Mouse (Mus musculus): ENCODE results near the gene Fpr3. TPM values are rescaled to one million over a fixed set of nuclear protein-coding genes. Genes with fewer than 3 reads are reported as not detected.

The Fpr3 gene
- polyA plus RNA-seq, 1 experiment from 2014 or later, result not detected

DNA sequence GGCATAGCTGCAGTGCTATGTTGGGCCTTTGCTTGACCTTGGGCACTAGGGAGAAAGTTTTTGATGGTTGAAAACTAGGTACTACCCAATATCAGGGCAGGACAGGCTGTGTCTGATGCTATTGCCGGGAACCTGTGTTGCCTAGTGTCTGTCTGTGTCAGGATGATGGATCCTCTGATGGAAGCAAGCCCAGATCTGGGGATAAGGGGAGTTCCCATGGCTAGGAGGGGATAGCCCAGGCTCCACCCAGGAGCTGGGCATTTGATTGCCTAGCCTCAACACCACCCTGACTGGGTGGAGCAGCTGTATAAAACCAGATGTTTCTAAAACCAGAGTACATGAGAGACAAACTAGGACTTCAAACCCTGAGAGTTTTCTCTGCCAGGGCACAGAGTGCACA lies 31.0 kb upstream of the Fpr3 start:
- Histone ChIP-seq H3K36me3 (no peaks in the 10 kb centered on the region), H3K9me3 (no peaks in the 10 kb centered on the region), H3K4me2 (no peak overlapping the region), H3K4me1 (no peaks in the 10 kb centered on the region), H3K27me3 (replicated peaks) (no peaks in the 10 kb centered on the region), H3K27ac (no peak overlapping the region), H3K4me3 (replicated peaks) (no peak overlapping the region), H3K9ac (no peak overlapping the region)
- WGBS, result 40% methylated on average over 1 of the region's 1 CpGs
- ATAC-seq (ENCODE audit: insufficient read depth, low FRiP score, low read depth), result no peak

- no peak overlapping the region for H3K4me2 ChIP-seq
- no peak overlapping the region for H3K4me3 ChIP-seq (replicated peaks)
- H3K9ac ChIP-seq, result no peak overlapping the region
- 62% methylated on average over 1 of the region's 1 CpGs for WGBS
- H3K27me3 ChIP-seq (replicated peaks), result no peaks in the 10 kb centered on the region
- no peak overlapping the region for H3K27ac ChIP-seq
- ATAC-seq (ENCODE audit: insufficient read depth, low FRiP score, low read depth), result no peak
- H3K36me3 ChIP-seq, result no peaks in the 10 kb centered on the region
- H3K9me3 ChIP-seq, result no peaks in the 10 kb centered on the region
- no peaks in the 10 kb centered on the region for H3K4me1 ChIP-seq
These were observed 30.2 kb upstream of the Fpr3 start for GRCm38 (mm10) chr17:17857446-17857845.

- Histone ChIP-seq H3K36me3 (no peaks in the 10 kb centered on the region), H3K9ac (no peak overlapping the region), H3K9me3 (no peaks in the 10 kb centered on the region), H3K27ac (no peak overlapping the region), H3K4me1 (no peaks in the 10 kb centered on the region), H3K4me3 (replicated peaks) (no peak overlapping the region), H3K4me2 (no peak overlapping the region), H3K27me3 (replicated peaks) (no peaks in the 10 kb centered on the region)
- ATAC-seq (ENCODE audit: insufficient read depth, low FRiP score, low read depth), result no peak
- 85% methylated on average over 3 of the region's 3 CpGs for WGBS
These were observed 27.5 kb upstream of the Fpr3 start for GRCm38 (mm10) chr17:17860110-17860509.

DNA sequence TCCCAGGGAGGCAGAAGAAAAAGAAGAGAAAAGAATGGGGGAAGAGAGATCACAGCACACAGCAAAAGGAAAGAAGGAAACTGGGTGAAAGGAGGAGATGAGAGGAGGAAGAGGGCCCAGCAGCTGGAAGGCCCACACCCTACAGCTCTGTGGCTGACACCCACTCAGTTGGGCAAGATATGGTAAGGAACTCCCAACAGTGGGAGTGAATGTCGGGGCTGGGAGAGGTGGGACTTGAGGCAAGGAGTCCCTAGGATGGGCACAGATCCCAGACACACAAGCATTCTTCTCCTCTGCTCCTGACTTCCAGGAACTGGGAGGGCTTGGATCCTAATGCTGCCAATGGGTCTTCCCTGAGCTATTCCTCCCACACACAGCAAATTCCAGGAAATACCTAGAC lies 25.3 kb upstream of the Fpr3 start:
- 55% methylated on average over 1 of the region's 1 CpGs for WGBS
- ATAC-seq (ENCODE audit: insufficient read depth, low FRiP score, low read depth), result no peak
- no peak overlapping the region for H3K4me2 ChIP-seq
- H3K4me1 ChIP-seq, result no peaks in the 10 kb centered on the region
- no peak overlapping the region for H3K4me3 ChIP-seq (replicated peaks)
- no peaks in the 10 kb centered on the region for H3K36me3 ChIP-seq
- H3K27me3 ChIP-seq (replicated peaks), result no peaks in the 10 kb centered on the region
- H3K9ac ChIP-seq, result no peak overlapping the region
- H3K9me3 ChIP-seq, result no peaks in the 10 kb centered on the region
- H3K27ac ChIP-seq, result no peak overlapping the region

- no peak overlapping the region for H3K9ac ChIP-seq
- no peaks in the 10 kb centered on the region for H3K36me3 ChIP-seq
- H3K4me1 ChIP-seq, result no peaks in the 10 kb centered on the region
- H3K9me3 ChIP-seq, result no peaks in the 10 kb centered on the region
- ATAC-seq (ENCODE audit: insufficient read depth, low FRiP score, low read depth), result no peak
- H3K27me3 ChIP-seq (replicated peaks), result no peaks in the 10 kb centered on the region
- H3K4me2 ChIP-seq, result no peak overlapping the region
- H3K4me3 ChIP-seq (replicated peaks), result no peak overlapping the region
- 62% methylated on average over 2 of the region's 2 CpGs for WGBS
- H3K27ac ChIP-seq, result no peak overlapping the region
These were observed 22.5 kb upstream of the Fpr3 start for GRCm38 (mm10) chr17:17865168-17865567.

GRCm38 (mm10) chr17:17866801-17867469 lies 20.7 kb upstream of the Fpr3 start:
- ATAC-seq (ENCODE audit: insufficient read depth, low FRiP score, low read depth), result no peak
- 88% methylated on average over 11 of the region's 11 CpGs for WGBS

DNA sequence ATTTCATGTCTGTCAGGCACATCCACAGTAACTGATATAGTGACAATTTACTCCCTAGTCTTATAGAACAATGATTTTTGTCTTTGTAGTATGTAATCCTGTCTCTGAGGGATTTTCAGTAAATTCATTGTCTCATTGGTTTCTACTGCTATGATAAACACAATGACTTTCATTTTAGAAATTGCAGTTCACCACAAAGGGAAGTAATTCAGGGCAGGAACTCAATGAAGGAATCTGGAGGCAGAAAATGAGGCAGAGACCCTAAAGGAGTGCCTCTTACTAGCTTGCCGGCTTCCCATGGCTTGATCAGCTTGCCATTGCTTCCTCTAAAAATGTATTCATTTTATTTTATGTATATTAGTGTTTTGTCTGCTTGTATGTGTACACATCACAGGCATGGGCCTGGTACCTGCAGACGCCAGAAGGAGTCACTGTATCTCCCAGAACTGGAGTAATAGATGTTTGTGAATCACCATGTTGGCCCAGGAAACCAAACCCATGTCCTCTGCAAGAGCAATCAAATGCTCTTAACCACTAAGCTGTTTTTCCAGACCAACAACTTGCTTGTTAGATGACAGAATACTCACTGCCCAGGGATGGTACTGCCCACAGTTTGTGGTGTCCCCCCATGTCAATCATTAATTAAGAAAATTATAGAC lies 16.6 kb upstream of the Fpr3 start:
- H3K36me3 ChIP-seq, result no peaks in the 10 kb centered on the region
- 73% methylated on average over 2 of the region's 2 CpGs for WGBS
- no peaks in the 10 kb centered on the region for H3K4me1 ChIP-seq
- no peak overlapping the region for H3K9ac ChIP-seq
- no peak overlapping the region for H3K27ac ChIP-seq
- H3K9me3 ChIP-seq, result no peaks in the 10 kb centered on the region
- H3K4me3 ChIP-seq (replicated peaks), result no peak overlapping the region
- no peak overlapping the region for H3K4me2 ChIP-seq
- H3K27me3 ChIP-seq (replicated peaks), result no peaks in the 10 kb centered on the region
- no peak for ATAC-seq (ENCODE audit: insufficient read depth, low FRiP score, low read depth)

More at GRCm38 (mm10) chr17:17866801-17867469, 20.7 kb upstream of the Fpr3 start:
- Histone ChIP-seq H3K4me1 (no peaks in the 10 kb centered on the region), H3K36me3 (no peaks in the 10 kb centered on the region), H3K4me2 (no peak overlapping the region), H3K27me3 (replicated peaks) (no peaks in the 10 kb centered on the region), H3K27ac (no peak overlapping the region), H3K9me3 (no peaks in the 10 kb centered on the region), H3K4me3 (replicated peaks) (no peak overlapping the region), H3K9ac (no peak overlapping the region)

DNA sequence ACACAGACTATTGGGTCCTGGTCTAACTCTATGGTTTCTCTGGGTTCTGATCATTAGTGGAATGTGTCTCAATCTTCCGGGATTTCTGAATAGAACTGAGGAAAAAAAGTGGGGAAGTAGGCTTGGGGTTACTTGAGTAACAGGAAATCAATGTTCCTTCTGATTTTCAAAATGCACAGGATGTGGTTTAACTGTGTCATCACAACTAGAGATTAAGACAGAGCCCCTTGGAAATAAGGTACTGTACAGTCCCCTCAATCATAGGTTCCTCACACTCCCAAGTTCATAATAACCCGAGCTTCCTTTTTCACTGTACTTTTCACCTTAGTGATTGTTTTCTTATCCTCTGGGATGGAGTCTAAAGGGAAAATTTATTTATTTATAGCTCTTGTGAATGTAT lies 16.0 kb upstream of the Fpr3 start:
- WGBS, result 81% methylated on average over 2 of the region's 2 CpGs

DNA sequence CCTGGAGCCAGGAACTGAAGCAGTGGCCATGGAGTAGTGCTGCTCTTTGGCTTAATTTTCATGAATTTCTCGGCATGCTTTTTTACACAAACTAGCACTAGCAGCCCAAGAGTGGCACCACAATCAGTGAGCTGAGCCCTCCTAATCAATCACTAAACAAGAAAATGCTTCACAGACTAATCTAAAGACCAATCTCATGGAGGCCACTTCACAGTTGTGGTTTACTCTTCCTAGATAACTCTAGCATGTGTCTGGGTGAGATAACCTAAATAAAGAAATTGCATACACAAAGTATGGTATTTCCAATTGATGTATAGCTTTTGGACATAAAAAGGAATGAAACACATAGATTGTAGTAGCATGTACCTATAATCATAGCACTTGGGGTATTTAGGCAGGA lies 8.3 kb upstream of the Fpr3 start:
- H3K9ac ChIP-seq, result no peak overlapping the region
- H3K27me3 ChIP-seq (replicated peaks), result no peaks in the 10 kb centered on the region
- 70% methylated on average over 1 of the region's 1 CpGs for WGBS
- no peak for ATAC-seq (ENCODE audit: insufficient read depth, low FRiP score, low read depth)
- no peak overlapping the region for H3K27ac ChIP-seq
- no peaks in the 10 kb centered on the region for H3K4me1 ChIP-seq
- no peak overlapping the region for H3K4me3 ChIP-seq (replicated peaks)
- H3K4me2 ChIP-seq, result no peak overlapping the region
- no peaks in the 10 kb centered on the region for H3K36me3 ChIP-seq
- H3K9me3 ChIP-seq, result no peaks in the 10 kb centered on the region

More for the DNA sequence above, 16.0 kb upstream of the Fpr3 start:
- Histone ChIP-seq H3K36me3 (no peaks in the 10 kb centered on the region), H3K27me3 (replicated peaks) (no peaks in the 10 kb centered on the region), H3K4me3 (replicated peaks) (no peak overlapping the region), H3K4me1 (no peaks in the 10 kb centered on the region), H3K27ac (no peak overlapping the region), H3K9ac (no peak overlapping the region), H3K4me2 (no peak overlapping the region), H3K9me3 (no peaks in the 10 kb centered on the region)
- ATAC-seq (ENCODE audit: insufficient read depth, low FRiP score, low read depth), result no peak

DNA sequence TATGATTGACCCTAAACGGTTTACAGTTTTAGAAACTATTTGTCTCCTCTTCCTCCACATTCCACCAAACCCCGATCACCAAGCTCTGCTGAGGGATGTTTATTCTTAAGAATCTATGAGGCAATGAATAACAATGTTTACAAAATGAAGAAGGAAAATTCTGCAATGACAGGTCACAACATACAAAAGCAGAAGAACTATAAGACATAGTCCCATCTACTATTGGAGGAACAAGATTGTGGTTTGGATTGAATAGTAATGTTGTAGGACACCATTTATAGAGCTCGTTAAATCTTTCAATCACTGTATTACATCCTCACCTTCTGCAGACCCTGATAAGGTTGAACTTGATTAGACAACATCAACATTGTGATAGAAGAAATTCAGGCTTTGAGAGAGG lies 5.0 kb upstream of the Fpr3 start:
- no peak for ATAC-seq (ENCODE audit: insufficient read depth, low FRiP score, low read depth)
- H3K9me3 ChIP-seq, result no peaks in the 10 kb centered on the region
- no peak overlapping the region for H3K9ac ChIP-seq
- 65% methylated on average over 3 of the region's 3 CpGs for WGBS
- H3K27ac ChIP-seq, result no peak overlapping the region
- no peaks in the 10 kb centered on the region for H3K4me1 ChIP-seq
- no peaks in the 10 kb centered on the region for H3K36me3 ChIP-seq
- no peaks in the 10 kb centered on the region for H3K27me3 ChIP-seq (replicated peaks)
- H3K4me2 ChIP-seq, result no peak overlapping the region
- H3K4me3 ChIP-seq (replicated peaks), result no peak overlapping the region

GRCm38 (mm10) chr17:17883840-17884239 lies 3.8 kb upstream of the Fpr3 start, which contains the start of gene Fpr1:
Fpr1 (minus strand) TSS chr17:17883940.
- Histone ChIP-seq H3K9ac (no peak within 1 kb of the TSS), H3K27me3 (replicated peaks) (no peaks in the 10 kb centered on the region), H3K4me2 (no peak within 1 kb of the TSS), H3K9me3 (no peaks in the 10 kb centered on the region), H3K4me1 (no peaks in the 10 kb centered on the region), H3K27ac (no peak within 1 kb of the TSS), H3K36me3 (no peaks in the 10 kb centered on the region), H3K4me3 (replicated peaks) (no peak within 1 kb of the TSS)
- no peak for ATAC-seq (ENCODE audit: insufficient read depth, low FRiP score, low read depth)
- WGBS, result 70% methylated on average over 1 of the region's 1 CpGs

DNA sequence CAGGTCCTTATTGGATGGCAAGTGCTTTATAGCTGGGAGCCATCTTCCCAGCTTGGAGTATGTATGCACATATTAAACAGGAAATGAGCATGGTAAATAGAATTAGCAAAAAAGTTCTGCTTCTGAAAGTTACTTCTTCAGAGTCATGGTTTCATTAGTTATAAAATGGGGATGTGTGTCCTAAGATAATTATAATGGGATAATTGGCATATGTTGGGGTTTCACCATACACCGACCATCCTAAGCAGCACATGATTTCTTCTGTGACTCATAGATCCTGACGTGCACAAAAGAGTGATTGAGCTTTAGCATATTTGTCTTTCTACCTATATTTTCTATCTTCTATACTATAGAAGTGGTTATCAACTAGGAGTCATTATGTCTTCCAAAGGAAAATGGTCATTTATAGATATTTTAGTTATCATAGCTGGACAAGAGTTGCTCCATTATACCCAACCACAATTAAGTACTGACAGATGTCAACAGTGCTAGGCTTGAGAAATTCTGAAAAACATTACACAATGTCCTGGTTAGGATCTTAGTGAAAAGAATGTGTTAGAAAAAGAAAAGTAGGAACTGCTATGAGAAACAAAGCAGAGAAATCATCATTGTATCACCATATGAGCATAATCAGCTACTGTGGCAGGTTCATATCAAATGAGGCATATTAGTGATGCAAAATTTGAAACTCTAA lies 2.2 kb downstream of the Fpr3 start:
- H3K27me3 ChIP-seq (replicated peaks), result no peaks in the 10 kb centered on the region
- H3K4me3 ChIP-seq (replicated peaks), result no peak overlapping the region
- no peak for ATAC-seq (ENCODE audit: insufficient read depth, low FRiP score, low read depth)
- 85% methylated on average over 2 of the region's 2 CpGs for WGBS
- no peak overlapping the region for H3K9ac ChIP-seq
- no peaks in the 10 kb centered on the region for H3K4me1 ChIP-seq
- H3K9me3 ChIP-seq, result no peaks in the 10 kb centered on the region
- no peak overlapping the region for H3K4me2 ChIP-seq
- H3K36me3 ChIP-seq, result no peaks in the 10 kb centered on the region
- no peak overlapping the region for H3K27ac ChIP-seq

All from stomach, embryonic 15.5 days (tissue).